Mouse (Mus musculus): ENCODE data around the gene Serpinb1b.
"Not testable (repeated sequence)": the region's sequence is repeated elsewhere in the genome, so short reads cannot be mapped to it uniquely, and the experiment has no call there.

The Serpinb1b gene

DNA sequence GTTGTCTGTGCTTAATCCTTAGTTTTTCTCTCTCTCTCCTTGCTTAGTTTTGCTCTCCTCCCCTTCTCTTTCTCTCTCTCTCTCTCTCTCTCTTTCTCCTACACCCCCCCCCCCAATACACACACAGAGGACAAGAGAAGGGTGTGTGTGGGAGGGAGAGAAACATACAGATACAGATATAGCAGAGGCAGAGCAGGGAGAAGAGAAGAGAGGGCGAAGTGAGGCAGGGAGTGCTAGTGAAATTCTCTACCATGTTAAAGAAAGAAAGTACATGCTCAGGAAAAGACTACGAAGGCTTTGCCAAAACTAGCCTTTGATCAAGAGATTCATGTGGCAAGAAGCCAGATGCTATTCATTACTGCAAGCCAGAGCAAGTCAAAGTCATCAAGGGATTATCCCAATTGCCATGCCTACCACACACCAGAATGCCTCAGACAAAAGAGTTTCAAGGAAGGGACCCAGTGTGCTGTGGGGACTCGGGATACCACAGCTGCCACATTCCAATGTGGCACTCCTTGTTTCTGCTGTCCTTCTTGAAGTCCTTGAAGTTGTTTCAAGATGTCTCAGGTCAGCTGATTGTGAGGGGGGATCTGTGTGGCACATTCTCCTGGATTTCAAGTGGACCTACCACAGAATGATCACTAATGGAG, at the start of gene Serpinb1b:
Gene Serpinb1b (plus strand): TSS at position 520 of the 650 bp plus-strand sequence.
- DNase-seq = no peak

DNA sequence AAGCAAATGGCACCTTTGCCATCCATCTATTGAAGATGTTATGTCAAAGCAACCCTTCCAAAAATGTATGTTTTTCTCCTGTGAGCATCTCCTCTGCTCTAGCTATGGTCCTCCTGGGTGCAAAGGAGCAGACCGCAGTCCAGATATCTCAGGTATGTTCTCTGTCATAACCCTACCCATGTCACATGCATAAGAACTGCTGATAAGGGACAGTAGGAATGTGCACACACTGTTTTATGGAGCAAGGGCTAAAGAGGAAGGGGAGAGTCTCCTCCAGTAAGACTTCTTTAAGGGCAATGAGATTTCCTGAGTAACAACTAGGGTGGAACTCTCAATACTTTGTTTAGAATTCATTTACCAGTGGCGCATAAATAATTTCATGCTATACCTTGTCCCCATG, 48.9 kb upstream of the Serpinb1b start:
- not testable (repeated sequence) for DNase-seq

- DNase-seq = no peak
Observed at GRCm38 (mm10) chr13:33030281-33030680, 48.1 kb upstream of the Serpinb1b start.

DNA sequence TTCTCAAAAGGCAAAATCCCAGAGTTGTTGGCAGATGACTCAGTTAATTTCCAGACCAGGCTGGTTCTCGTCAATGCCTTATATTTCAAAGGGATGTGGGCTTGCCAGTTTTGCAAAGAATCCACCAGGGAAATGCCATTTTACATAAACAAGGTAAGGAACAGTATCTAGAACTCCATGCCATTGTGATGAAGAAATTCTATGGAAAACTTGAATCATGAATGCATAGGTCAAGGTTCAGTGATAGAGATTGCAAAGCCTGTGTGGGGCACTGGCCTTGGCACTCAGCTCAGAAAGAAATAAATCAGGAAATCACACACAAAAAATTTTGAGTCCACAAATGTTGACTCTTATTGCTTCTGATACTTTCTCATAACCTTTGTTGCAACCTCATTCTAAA, 42.9 kb upstream of the Serpinb1b start:
- DNase-seq = no peak

GRCm38 (mm10) chr13:33043542-33043941, 34.8 kb upstream of the Serpinb1b start:
- DNase-seq = no peak

- DNase-seq = no peak
Observed at GRCm38 (mm10) chr13:33047234-33047633, 31.1 kb upstream of the Serpinb1b start.

GRCm38 (mm10) chr13:33048187-33048586, 30.2 kb upstream of the Serpinb1b start:
- DNase-seq = no peak

- no peak for DNase-seq
Observed at GRCm38 (mm10) chr13:33051697-33052096, 26.7 kb upstream of the Serpinb1b start.

GRCm38 (mm10) chr13:33063048-33063447, 15.3 kb upstream of the Serpinb1b start:
- no peak for DNase-seq

- no peak for DNase-seq
Observed at GRCm38 (mm10) chr13:33067387-33067977, 10.9 kb upstream of the Serpinb1b start.

DNA sequence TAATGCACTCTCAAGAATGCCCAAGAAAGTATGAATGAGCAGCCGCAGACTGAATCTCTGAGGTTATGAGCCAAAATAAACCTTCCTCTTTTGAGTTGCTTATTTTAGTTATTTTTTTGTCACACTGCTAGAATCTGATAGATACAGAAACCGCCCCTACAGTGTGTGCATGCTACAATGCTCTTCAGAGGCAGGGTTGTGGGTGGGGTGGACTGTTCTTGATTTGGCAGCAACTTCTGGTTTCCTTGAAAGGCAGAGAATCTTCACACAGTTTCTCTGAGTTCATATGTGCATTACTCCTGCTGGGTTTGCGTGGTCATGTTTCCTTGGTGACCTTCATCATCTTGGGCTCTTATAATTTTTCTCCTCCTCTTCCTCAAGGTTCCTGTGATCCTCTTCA, 10.2 kb upstream of the Serpinb1b start:
- no peak for DNase-seq

DNA sequence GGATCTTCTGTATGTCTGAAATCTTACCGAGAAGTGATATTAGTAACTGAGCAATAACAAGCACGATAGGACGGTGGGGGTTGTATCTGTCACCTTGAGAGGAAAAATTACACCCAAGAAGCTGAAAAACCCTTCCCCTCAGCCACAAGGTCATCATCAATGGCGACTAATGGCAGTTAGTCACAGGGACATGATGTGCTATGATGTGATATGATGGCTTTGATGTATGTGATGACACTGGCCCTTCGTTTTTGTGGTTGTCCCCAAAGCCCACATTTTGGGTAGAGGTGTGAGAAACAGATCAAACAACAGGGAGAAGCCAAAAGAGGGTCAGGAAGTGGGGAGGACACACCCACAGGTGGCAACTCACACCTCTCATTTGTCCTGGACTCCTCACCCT, 6.6 kb upstream of the Serpinb1b start:
- DNase-seq = no peak

DNA sequence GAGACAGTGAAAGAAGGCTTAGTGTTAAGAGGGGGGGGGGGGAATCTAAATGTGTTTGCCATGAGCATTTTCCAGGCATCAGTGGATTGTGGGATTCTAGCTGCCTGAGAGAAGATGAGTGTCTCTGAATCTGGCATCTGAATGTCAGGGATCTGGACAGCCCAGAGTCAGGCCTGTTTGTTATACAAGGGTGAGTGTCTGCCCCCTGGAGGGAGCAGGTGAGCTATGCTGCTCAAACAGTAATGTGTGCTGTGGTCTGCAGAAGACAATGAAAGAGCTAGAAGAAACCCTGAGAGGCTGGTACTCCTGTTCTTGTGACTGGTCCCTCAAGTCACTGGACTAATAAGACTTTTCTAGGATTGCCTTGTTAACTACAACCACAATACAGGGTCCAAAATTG, 4.3 kb upstream of the Serpinb1b start:
- peak; percentile 71 for DNase-seq

GRCm38 (mm10) chr13:33076247-33076646, 2.1 kb upstream of the Serpinb1b start:
- DNase-seq = no peak

- no peak for DNase-seq
Observed at GRCm38 (mm10) chr13:33077026-33077685, 1.2 kb upstream of the Serpinb1b start.

- no peak for DNase-seq
Observed at GRCm38 (mm10) chr13:33079391-33079790, 1.0 kb downstream of the Serpinb1b start.

DNA sequence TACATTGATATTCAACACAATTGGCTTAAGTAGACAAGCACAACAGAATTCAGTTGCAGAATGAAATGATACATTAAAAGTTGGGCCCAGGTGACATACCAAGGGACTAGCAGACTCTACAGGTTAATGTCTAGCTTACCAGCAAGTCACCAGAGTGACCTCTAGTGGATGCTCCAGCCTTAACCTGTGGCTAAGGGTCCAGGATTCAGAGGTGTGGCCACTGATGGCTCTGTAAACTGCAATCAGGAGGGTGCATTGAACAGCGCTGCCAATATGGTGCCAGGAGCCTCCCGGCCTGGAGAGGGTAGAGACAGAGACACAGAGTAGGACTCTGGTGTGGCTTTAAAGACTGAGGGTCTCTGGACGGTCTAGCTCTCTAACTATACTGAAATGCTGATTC, 2.0 kb downstream of the Serpinb1b start:
- peak; percentile 51 for DNase-seq

DNA sequence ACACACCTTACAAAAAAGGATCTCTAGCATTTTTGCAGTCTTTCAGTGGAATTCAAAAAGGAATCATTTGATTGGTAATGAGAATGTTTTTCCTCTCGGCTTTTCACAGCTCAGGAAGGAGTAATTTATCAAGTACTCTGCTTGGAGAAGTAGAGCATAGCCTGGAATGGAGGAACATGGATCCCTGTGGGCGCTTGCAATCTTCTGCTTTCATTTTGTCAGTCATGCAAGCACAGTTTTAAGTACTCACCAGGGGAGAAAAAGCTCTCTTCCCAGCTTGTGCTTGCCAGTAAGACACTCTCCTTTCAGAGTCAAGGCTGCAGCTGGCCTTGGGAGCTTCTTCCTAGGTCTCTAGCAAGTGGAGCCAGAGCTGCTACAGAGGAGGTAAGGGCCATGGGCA, 5.5 kb downstream of the Serpinb1b start:
- no peak for DNase-seq

GRCm38 (mm10) chr13:33084975-33085694, 6.8 kb downstream of the Serpinb1b start:
- DNase-seq = no peak

- DNase-seq = peak; percentile 40
Observed at GRCm38 (mm10) chr13:33085695-33086432, 7.5 kb downstream of the Serpinb1b start.

DNA sequence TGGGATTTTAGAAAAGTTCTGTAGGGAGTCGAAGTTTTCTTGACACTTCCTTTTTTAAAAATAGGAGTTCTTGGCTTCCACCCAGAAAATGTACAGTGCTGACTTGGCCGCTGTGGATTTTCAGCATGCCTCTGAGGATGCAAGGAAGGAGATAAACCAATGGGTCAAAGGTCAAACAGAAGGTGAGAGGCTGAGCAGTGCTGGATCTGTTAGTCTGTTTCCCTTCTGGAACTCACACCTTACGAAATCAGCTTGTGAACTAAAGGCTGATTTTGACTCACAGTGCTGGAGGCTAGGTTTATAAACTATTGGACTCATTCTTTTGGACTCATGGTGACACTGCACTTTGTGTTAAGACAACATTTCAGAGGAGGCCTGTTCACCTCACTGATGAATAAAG, 11.2 kb downstream of the Serpinb1b start:
- DNase-seq = no peak

- DNase-seq = no peak
Observed at GRCm38 (mm10) chr13:33090546-33090945, 12.2 kb downstream of the Serpinb1b start.

- no peak for DNase-seq
Observed at GRCm38 (mm10) chr13:33091306-33091705, 12.9 kb downstream of the Serpinb1b start.

Measured in lung, postnatal 14 days (tissue).